Mouse (Mus musculus): ENCODE measurements around the gene Nhs.

Nhs gene

DNA sequence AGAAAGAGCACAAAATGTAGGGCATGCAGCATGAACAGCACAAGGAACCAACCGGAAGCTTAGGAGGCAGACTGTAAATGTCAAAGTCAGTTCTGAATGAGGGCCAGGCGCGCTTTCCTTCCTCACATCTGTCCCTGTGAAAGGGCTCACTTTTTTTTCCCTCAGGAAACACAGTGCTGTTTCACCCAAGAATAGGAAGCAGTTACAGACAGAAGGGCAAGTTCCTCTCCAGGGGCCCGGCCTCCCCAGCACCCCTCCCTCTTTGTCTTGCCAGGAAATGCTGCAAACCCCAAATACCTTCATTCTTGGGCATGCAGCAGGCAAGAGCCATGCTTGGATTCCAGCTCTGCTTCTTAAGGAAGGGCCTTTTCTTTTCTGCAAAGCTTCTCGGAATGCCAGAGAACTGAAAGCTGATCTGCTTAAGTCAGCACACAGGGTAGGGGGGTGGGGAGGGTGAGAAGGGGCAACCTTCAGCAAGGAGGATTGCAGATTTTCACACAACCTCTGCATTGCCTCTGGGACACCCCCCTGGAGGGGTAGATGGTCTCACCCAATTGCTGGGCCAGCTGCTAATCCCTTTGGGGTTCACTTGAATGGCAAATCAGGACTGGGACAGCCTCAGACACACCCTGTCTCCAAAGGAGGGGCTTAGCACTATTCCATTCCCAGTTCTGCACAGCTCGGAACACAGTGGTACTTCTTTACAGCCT is 233.4 kb downstream of the Nhs start:
- peak; percentile 13 to 34 for DNase-seq

GRCm38 (mm10) chrX:161922655-161923054 is 236.9 kb downstream of the Nhs start:
- no peak for DNase-seq

- no peak for DNase-seq
These were observed 237.9 kb downstream of the Nhs start for GRCm38 (mm10) chrX:161921581-161921980.

DNA sequence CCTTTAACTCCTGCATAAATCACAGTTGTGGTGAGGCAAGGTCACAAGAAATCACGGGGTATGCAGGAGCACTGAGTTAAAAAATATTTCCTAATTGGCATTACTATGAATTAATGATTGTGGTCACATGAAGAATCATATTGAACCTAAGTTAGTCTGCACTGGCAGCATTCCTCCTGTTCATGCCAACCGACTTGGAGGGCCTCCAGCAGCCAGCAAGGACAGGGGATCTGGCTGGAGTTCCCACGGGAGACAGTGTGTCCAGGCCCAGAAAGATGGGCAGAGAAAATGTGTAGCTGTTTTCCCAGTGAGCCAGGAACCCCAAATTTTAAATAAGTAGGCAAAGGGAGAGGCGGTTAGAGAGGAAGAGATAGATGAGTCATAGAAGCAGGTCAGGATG is 249.6 kb downstream of the Nhs start:
- DNase-seq: no peak

DNA sequence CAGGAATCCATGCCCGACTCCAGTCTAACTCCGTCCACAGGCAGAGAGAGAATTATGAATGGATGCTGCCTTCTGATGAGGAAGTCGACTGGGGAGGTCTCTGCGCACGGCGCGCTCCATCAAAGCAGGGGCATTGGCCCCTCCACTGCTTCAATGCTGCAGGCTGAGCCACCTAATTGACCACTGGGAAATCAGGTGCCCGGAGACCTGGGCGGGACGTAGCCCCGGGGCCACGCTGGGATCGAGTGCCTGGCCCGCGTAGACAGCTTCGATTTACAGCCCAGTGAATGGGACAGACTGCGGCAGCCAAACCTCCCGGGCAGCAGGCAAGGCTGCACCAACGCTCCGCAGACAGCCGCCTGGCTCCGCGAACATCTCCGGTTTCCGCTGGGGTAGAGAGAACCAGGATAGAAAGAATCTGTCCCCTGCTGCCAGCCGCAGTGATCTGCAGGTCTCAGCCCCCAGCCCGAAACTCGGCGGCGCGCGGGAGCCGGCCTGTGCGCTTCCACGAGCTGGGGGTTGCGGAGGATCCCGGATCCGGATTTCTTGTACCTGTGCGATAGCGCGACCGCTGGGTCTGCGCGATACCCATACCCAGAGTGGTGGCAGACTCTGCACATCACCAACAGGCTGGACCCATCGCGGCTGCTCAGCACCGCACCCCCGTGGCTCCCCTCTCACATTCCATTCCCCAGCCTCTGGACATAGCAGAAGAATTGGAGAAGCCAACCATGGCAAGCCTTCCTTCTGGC is 250.7 kb downstream of the Nhs start:
- DNase-seq: peak in 1 of 2 experiments; percentile 26

DNA sequence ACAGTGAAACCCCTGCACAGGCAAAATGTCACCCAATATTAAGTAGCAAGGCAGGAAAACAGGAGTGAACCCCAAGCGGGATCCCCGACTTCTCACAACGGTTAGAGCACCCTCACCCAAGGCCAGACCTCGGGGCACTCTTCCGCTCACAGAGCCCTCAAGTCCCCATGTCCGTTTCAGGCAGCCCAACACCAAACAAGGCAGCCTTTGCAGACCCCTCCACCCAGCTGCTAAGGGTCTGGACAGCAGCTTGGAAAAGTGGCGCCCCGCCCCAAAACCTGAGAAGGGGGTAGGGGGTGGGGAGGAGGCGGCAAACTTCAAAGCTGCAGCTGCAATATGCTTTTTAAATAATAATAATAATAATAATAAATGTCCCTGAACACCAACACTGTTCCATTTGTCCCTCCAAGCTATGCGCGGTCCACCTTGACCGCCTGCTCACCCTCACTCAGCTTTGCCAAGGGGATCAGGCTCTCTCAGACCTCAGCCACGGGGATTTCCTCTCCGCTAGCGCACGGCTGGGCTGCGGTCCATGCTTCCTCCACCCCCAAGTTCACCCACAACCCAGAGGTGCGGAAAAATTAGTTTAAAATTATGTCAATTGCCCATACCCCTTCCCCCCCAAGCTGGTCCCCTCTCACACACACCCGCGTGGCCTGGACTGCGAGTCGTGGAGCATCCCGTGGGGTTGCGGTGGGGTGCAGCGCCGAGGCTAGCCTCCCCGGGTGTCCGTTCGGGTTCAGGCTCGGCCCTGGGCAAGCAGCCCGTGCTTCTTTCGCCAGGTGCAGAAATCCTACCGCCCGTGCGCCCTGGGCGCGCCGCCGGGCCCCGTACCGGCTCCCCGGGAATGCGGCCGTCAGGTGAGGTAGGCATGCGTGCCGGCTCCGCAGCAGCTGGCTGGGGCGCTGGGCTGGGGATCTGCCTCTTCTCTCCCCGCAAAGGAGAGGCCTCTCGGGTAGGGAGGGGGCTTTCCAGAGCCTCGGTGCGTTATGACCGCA is 251.6 kb downstream of the Nhs start:
- no peak for DNase-seq

DNA sequence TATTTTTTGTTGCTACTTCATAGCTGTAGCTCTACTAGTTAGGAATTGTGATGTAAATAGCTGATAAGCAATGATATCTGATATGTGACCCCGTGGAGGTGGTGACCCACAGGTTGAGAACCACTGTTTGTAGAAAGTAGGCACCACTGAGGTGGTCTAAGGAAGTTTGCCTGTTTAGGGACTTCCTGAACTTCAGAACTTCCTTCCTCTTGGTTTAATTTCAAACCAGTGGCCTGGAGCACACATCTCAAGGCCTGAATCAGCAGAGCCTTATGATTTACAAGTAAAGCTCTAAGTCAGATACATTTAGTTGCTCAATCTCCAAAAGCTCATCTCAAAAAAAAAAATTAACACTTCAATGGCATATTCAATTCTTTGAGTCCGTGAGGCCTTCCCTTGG is 265.1 kb downstream of the Nhs start:
- DNase-seq: no peak

DNA sequence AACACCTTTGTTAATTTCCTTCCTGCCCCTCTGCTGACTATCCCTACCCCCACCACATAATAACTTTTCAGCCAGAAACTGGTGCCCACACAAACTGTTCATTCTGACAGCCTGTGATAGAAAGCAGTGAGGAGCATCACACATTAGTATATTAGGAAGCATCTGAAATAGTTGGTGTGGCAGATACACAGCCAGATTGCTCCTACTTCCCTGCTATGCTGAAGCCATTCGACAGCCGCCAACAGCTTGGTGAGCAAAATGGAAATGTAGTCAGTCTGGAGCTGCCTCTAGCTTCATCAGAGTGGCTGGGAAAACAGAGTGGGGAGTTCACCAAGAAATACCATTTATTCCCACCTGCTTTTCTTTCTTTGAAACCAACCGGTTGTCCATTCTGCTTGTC is 275.9 kb downstream of the Nhs start:
- DNase-seq: no peak

DNA sequence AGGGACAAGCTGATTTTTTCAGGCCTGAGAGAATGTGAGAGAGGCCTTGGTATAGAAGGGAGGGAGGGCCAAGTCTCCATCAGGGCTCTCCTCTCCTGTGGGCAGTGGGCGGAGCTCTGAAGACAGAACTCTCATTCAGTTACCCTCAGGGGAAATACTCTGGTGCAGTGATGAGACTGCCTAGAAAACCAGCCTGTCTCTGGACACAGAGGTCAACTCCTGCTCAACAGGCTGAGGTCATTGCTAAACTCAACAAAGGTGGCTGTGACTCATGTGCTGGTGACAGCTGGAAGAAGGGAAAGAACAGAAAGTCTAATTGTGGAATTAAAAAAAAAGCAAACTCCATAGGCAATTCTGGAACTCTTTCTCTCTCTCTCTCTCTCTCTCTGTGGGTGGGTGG is 282.4 kb downstream of the Nhs start:
- DNase-seq: no peak

- DNase-seq: peak in 1 of 2 experiments; percentile 18
These were observed 286.0 kb downstream of the Nhs start for GRCm38 (mm10) chrX:161873511-161873910.

DNA sequence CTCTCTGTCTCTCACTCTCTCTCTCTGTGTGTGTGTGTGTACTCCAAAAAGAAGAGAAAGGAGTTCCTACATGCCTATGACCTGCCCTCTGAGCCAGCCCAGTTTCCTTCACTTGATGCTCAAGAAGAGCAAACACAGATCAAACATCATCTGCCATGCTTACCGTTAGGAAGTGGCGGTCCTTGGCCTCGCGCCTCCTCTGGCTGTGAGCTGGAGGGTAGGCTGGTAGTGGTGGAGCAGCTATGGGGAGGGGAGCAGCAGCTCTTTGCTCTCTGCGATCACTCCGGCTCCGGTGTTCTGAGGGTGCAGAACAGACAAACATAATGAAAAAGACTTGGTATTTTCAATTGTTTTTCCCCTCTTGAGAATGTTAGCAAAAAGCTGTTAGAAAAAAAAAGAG is 288.2 kb downstream of the Nhs start:
- DNase-seq: no peak

DNA sequence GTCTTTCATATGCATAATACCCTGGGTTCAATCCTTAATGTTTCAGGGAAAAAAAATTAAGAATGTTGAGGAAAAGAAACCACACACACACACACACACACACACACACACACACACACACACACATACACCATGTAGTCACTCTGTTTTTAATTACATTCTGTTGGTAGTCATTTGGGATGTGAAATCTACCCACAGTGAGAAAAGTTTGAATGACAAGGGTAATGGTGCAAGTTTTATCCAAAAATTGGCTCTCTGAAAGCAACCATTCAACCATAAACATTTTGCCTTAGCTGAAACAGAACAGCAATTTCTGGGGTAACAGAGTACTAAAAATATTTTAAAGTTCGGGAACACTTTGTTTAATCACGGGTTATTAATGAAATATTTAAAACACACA is 303.9 kb downstream of the Nhs start:
- DNase-seq: no peak

- DNase-seq: no peak
These were observed 305.8 kb downstream of the Nhs start for GRCm38 (mm10) chrX:161853626-161854312.

DNA sequence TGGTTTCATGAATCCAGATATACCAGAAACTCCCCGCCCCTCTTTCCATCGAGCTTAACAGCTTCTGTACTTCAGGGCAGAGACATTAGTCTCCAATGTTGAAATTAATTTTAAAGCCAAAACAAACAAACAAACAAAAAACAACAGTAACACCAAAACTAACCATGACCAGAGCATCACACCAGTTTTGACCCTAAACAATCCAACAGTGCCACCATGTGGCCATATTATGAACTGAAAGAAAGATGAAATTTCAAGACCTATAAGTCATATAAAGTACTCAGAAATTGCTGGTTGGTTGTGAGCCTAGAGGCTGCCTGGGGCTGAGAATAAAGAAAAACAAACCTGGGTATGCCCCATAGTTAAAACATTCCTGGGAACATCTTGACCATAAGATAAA is 333.3 kb downstream of the Nhs start:
- peak in 1 of 2 experiments; percentile 9 for DNase-seq

GRCm38 (mm10) chrX:161790182-161790581 is 369.3 kb downstream of the Nhs start:
- peak in 1 of 2 experiments; percentile 7 for DNase-seq
